Mouse (Mus musculus) MEL (cell line): ENCODE data around the gene Has3. TPM values are rescaled to one million over a fixed set of nuclear protein-coding genes. Genes with fewer than 3 reads are reported as not detected.

Experiments
- DNase-seq: peaks from one replicate; pipeline ENCODE4 v3.0.0; 2011; ENCODE audit warnings: low read depth, low spot score
- H3K27ac ChIP-seq: 2 replicates; pipeline ENCODE4 v1.5.1; 2012; ENCODE audit warnings: low read depth, mild to moderate bottlenecking, control low read depth, low read length, moderate library complexity; ENCODE audit not compliant: control insufficient read depth
- H3K27me3 ChIP-seq, 2 experiments: fragments of 150-350 bp in 1 of 2; sonication (generic) in 1 of 2; 2 replicates each; pipeline ENCODE4 v1.6.1; 2012; ENCODE audit warnings: low read length in 2 of 2, mild to moderate bottlenecking in 2 of 2, improper control_type of control experiment in 1 of 2, moderate library complexity in 1 of 2; ENCODE audit not compliant: insufficient read depth in 2 of 2, control insufficient read depth in 1 of 2
- H3K36me3 ChIP-seq, 2 experiments: 2 replicates each; pipeline ENCODE4 v1.6.1; 2012 to 2014; ENCODE audit warnings: low read length in 2 of 2, improper control_type of control experiment in 1 of 2, inconsistent platforms in 1 of 2, mild to moderate bottlenecking in 1 of 2; ENCODE audit not compliant: insufficient read depth in 2 of 2, control insufficient read depth in 1 of 2
- H3K4me1 ChIP-seq, 2 experiments: fragments of 150-350 bp in 1 of 2; sonication (generic) in 1 of 2; 2 replicates each; pipeline ENCODE4 v1.6.1; 2012; ENCODE audit warnings: low read length in 2 of 2, improper control_type of control experiment in 1 of 2, mild to moderate bottlenecking in 1 of 2; ENCODE audit not compliant: insufficient read depth in 2 of 2, control insufficient read depth in 1 of 2
- H3K4me3 ChIP-seq, 2 experiments: fragments of 150-350 bp in 1 of 2; sonication (generic) in 1 of 2; 2 replicates each; pipeline ENCODE4 v1.5.1; 2012; ENCODE audit warnings: low read depth in 2 of 2, low read length in 2 of 2, mild to moderate bottlenecking in 2 of 2, moderate library complexity in 2 of 2, control low read depth in 1 of 2, improper control_type of control experiment in 1 of 2; ENCODE audit not compliant: control insufficient read depth in 1 of 2, insufficient read depth in 1 of 2
- H3K79me2 ChIP-seq: 2 replicates; pipeline ENCODE4 v1.6.1; 2012; ENCODE audit warnings: mild to moderate bottlenecking, low read length, moderate library complexity; ENCODE audit not compliant: control insufficient read depth, poor library complexity, insufficient read depth
- H3K9ac ChIP-seq: 2 replicates; pipeline ENCODE4 v1.6.1; 2012; ENCODE audit warnings: low read depth, mild to moderate bottlenecking, control low read depth, low read length, moderate library complexity; ENCODE audit not compliant: control insufficient read depth, poor library complexity, severe bottlenecking
- H3K9me3 ChIP-seq: fragments of 150-350 bp; sonication (generic); replicated peaks from 2 replicates; pipeline ENCODE4 v1.6.1; 2012; ENCODE audit warnings: mild to moderate bottlenecking, low read length, improper control_type of control experiment, moderate library complexity; ENCODE audit not compliant: insufficient read depth
- CTCF ChIP-seq, 3 experiments: IDR thresholded peaks in 2 of 3; conservative IDR thresholded peaks in 1 of 3; 2 replicates each; pipeline ENCODE4 v1.5.1; 2011 to 2012; ENCODE audit warnings: low read length in 3 of 3, low read depth in 2 of 3, mild to moderate bottlenecking in 2 of 3, improper control_type of control experiment in 1 of 3, inconsistent platforms in 1 of 3, mixed read lengths in 1 of 3, moderate library complexity in 1 of 3; ENCODE audit not compliant: control insufficient read depth in 1 of 3, insufficient read depth in 1 of 3, poor library complexity in 1 of 3, severe bottlenecking in 1 of 3
- E2F4 ChIP-seq: IDR thresholded peaks from 2 replicates; pipeline ENCODE4 v1.6.1; 2011; ENCODE audit warnings: low read depth, low read length, improper control_type of control experiment, borderline replicate concordance
- ELF1 ChIP-seq: IDR thresholded peaks from 2 replicates; pipeline ENCODE4 v1.6.1; 2014; ENCODE audit warnings: low read depth, mild to moderate bottlenecking, inconsistent platforms, low read length, improper control_type of control experiment, moderate library complexity
- EP300 ChIP-seq, 2 experiments: IDR thresholded peaks; 2 replicates each; pipeline ENCODE4 v1.6.1; 2011; ENCODE audit warnings: improper control_type of control experiment in 2 of 2, low read length in 2 of 2, low read depth in 1 of 2, mild to moderate bottlenecking in 1 of 2
- GABPA ChIP-seq: IDR thresholded peaks from 2 replicates; pipeline ENCODE4 v1.6.1; 2012; ENCODE audit warnings: low read depth, mild to moderate bottlenecking, inconsistent platforms, low read length, improper control_type of control experiment, moderate library complexity
- HCFC1 ChIP-seq: IDR thresholded peaks from 2 replicates; pipeline ENCODE4 v1.6.1; 2012; ENCODE audit warnings: low read depth, mild to moderate bottlenecking, inconsistent platforms, low read length, improper control_type of control experiment, moderate library complexity
- MAFK ChIP-seq: IDR thresholded peaks from 2 replicates; pipeline ENCODE4 v1.6.1; 2011; ENCODE audit warnings: low read depth, mild to moderate bottlenecking, low read length, improper control_type of control experiment, borderline replicate concordance
- MAX ChIP-seq: IDR thresholded peaks from 2 replicates; pipeline ENCODE4 v1.6.1; 2011; ENCODE audit warnings: low read length, improper control_type of control experiment
- MAZ ChIP-seq: IDR thresholded peaks from 2 replicates; pipeline ENCODE4 v1.6.1; 2012; ENCODE audit warnings: low read depth, mild to moderate bottlenecking, inconsistent platforms, low read length, improper control_type of control experiment
- MYB ChIP-seq: IDR thresholded peaks from 2 replicates; pipeline ENCODE4 v1.6.1; 2011; ENCODE audit warnings: mild to moderate bottlenecking, low read depth, low read length, improper control_type of control experiment
- MYC ChIP-seq: IDR thresholded peaks from 2 replicates; pipeline ENCODE4 v1.6.1; 2011; ENCODE audit warnings: low read depth, mild to moderate bottlenecking, low read length, improper control_type of control experiment, moderate library complexity
- POLR2A ChIP-seq, 2 experiments: IDR thresholded peaks; 2 replicates each; pipeline ENCODE4 v1.6.1; 2011 to 2012; ENCODE audit warnings: low read length in 2 of 2, mild to moderate bottlenecking in 2 of 2, control low read depth in 1 of 2, improper control_type of control experiment in 1 of 2, low read depth in 1 of 2, moderate library complexity in 1 of 2; ENCODE audit not compliant: control insufficient read depth in 1 of 2, insufficient read depth in 1 of 2, poor library complexity in 1 of 2
- POLR2AphosphoS2 ChIP-seq: IDR thresholded peaks from 2 replicates; pipeline ENCODE4 v1.6.1; 2011; ENCODE audit warnings: low read length, improper control_type of control experiment
- POLR2AphosphoS5 ChIP-seq: IDR thresholded peaks from 2 replicates; pipeline ENCODE4 v1.6.1; 2012; ENCODE audit warnings: low read depth, borderline replicate concordance, mild to moderate bottlenecking, inconsistent platforms, low read length, moderate library complexity, mixed read lengths
- RAD21 ChIP-seq: IDR thresholded peaks from 2 replicates; pipeline ENCODE4 v1.6.1; 2011; ENCODE audit warnings: mild to moderate bottlenecking, low read depth, low read length, improper control_type of control experiment
- RCOR1 ChIP-seq: IDR thresholded peaks from 2 replicates; pipeline ENCODE4 v1.6.1; 2012; ENCODE audit warnings: low read depth, mild to moderate bottlenecking, inconsistent platforms, low read length, improper control_type of control experiment
- SIN3A ChIP-seq: IDR thresholded peaks from 2 replicates; pipeline ENCODE4 v1.6.1; 2012; ENCODE audit warnings: low read length, improper control_type of control experiment, inconsistent platforms
- SMC3 ChIP-seq: IDR thresholded peaks from 2 replicates; pipeline ENCODE4 v1.6.1; 2011; ENCODE audit warnings: low read depth, low read length, improper control_type of control experiment
- TAL1 ChIP-seq: IDR thresholded peaks from 2 replicates; pipeline ENCODE4 v1.6.1; 2012; ENCODE audit warnings: mild to moderate bottlenecking, inconsistent platforms, low read length, moderate library complexity, mixed read lengths
- TCF12 ChIP-seq: IDR thresholded peaks from 2 replicates; pipeline ENCODE4 v1.6.1; 2014; ENCODE audit warnings: low read depth, mild to moderate bottlenecking, inconsistent platforms, low read length, improper control_type of control experiment, moderate library complexity
- UBTF ChIP-seq: IDR thresholded peaks from 2 replicates; pipeline ENCODE4 v1.6.1; 2012; ENCODE audit warnings: low read depth, mild to moderate bottlenecking, inconsistent platforms, low read length, improper control_type of control experiment, moderate library complexity, borderline replicate concordance; ENCODE audit not compliant: insufficient read depth
- USF1 ChIP-seq: IDR thresholded peaks from 2 replicates; pipeline ENCODE4 v1.6.1; 2014; ENCODE audit warnings: low read depth, mild to moderate bottlenecking, inconsistent platforms, low read length, improper control_type of control experiment, moderate library complexity
- USF2 ChIP-seq, 2 experiments: IDR thresholded peaks; 2 replicates each; pipeline ENCODE4 v1.6.1; 2011 to 2012; ENCODE audit warnings: improper control_type of control experiment in 2 of 2, low read length in 2 of 2, borderline replicate concordance in 1 of 2, inconsistent platforms in 1 of 2, low read depth in 1 of 2, mild to moderate bottlenecking in 1 of 2; ENCODE audit not compliant: insufficient read depth in 1 of 2
- ZC3H11A ChIP-seq: IDR thresholded peaks from 2 replicates; pipeline ENCODE4 v1.6.1; 2012; ENCODE audit warnings: low read depth, mild to moderate bottlenecking, inconsistent platforms, low read length, improper control_type of control experiment
- ZKSCAN1 ChIP-seq: IDR thresholded peaks from 2 replicates; pipeline ENCODE4 v1.6.1; 2012; ENCODE audit warnings: low read depth, mild to moderate bottlenecking, inconsistent platforms, low read length, improper control_type of control experiment, moderate library complexity
- ZNF384 ChIP-seq: IDR thresholded peaks from 2 replicates; pipeline ENCODE4 v1.6.1; 2012; ENCODE audit warnings: low read depth, mild to moderate bottlenecking, inconsistent platforms, low read length, improper control_type of control experiment
- polyA plus RNA-seq, 2 experiments: library from polyadenylated mRNA; stranded (reverse) in 1 of 2; unstranded in 1 of 2; fragments of >175 nt in 1 of 2; fragments of >200 nt in 1 of 2; gene quantifications; 2 replicates each; pipeline versions ENCODE4 v1.2.1 to v1.2.4; 2012; ENCODE audit warnings: low replicate concordance in 2 of 2, low read depth in 1 of 2; ENCODE audit not compliant: insufficient read length in 2 of 2, insufficient read depth in 1 of 2, missing spikeins in 1 of 2
- total RNA-seq: library from RNA; depleted of rRNA; stranded (reverse); fragments of 300-350 nt; gene quantifications from 2 replicates; pipeline ENCODE4 v1.2.3, GENCODE M21; 2012

Gene Has3
- total and polyA plus RNA-seq, 3 experiments = 0.40 to 5.8 TPM; not detected in 1

DNA sequence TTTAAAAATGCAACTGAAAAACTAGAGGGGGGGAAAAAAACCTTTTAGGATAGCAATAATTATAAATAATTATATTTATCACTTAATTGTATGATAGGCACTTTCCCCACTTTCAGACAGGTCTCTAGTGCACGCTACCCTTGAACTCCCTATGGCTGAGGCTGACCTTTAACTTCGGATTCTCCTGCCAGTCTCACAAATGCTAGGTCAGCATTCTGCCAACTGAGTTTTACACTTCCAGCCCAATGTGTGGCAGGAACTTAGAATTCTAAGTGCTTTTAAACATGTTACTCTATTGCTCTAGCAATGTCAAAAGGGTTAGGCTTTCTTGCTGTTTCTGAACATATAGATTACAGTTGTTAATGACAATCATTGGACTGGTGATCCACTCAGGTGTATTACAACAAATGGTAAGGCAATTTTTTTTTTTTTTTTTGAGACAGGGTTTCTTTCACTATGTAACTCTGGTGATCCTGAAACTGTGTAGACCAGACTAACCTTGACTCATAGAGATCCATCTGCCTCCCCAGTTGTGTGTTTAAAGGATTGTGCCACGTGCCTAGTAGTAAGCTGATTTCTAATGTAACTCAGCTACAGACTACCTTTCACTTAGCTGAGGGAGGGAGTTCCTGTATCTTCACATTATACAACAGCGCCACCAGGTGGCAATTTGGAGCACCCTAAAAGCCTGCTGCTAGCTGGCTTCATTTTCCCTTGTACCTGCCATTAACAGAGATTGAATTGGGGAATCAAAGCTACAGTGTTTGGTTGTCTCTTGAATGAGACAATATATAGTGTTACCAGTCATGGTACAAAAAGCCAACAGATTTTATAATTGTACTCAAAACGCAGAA is 17.5 kb downstream of the Has3 start:
- DNase-seq = peak; percentile 89
- Histone ChIP-seq H3K4me3 (no peak overlapping the region), H3K27ac (no peak overlapping the region), H3K27me3 (no peaks in the 10 kb centered on the region), H3K9ac (no peak overlapping the region), H3K4me1 (peaks cover 0 to 4% of the 10 kb centered on the region in 2 experiments; a peak in 3 of 4 replicates), H3K9me3 (no peaks in the 10 kb centered on the region)
- peak; percentile 71 for TF ChIP-seq MAX
- peak; percentile 70 for TF ChIP-seq SIN3A
- no peak for TF ChIP-seq E2F4
- TF ChIP-seq HCFC1 = peak; percentile 55; the same call in 1 of the 2 replicates
- peak; percentile 73 for TF ChIP-seq SMC3
- no peak for TF ChIP-seq TCF12
- no peak for TF ChIP-seq MAFK
- no peak for TF ChIP-seq MYB
- no peak for TF ChIP-seq POLR2AphosphoS2
- peak; percentile 50; the same call in 1 of the 2 replicates for TF ChIP-seq USF1
- no peak for TF ChIP-seq TAL1
- peak; percentile 87 for TF ChIP-seq MYC
- TF ChIP-seq RCOR1 = peak; percentile 62; the same call in 1 of the 2 replicates
- TF ChIP-seq EP300 (IDR thresholded peaks at IDR 0.05; ENCODE audit: low read depth in 1 of 2, low read length in 2 of 2) = peak in 1 of 2 experiments; percentile 48; a peak in 1 of 4 replicates
- TF ChIP-seq ZC3H11A = peak; percentile 37; the same call in 1 of the 2 replicates
- no peak for TF ChIP-seq UBTF
- 0 out of 2 replicates have a peak, but pooled peaks have one; percentile 48 for TF ChIP-seq ELF1
- TF ChIP-seq CTCF (IDR thresholded peaks at IDR 0.05 in 2 of 3, conservative IDR thresholded peaks at IDR 0.05 in 1 of 3; ENCODE audit: control insufficient read depth in 1 of 3, insufficient read depth in 1 of 3, low read depth in 2 of 3, low read length in 3 of 3, poor library complexity in 1 of 3, severe bottlenecking in 1 of 3) = peak; percentile 72 to 93 (median 92)
- peak; percentile 67; the same call in 1 of the 2 replicates for TF ChIP-seq MAZ
- TF ChIP-seq USF2 (IDR thresholded peaks at IDR 0.05; ENCODE audit: borderline replicate concordance in 1 of 2, insufficient read depth in 1 of 2, low read depth in 1 of 2, low read length in 2 of 2) = no peak
- TF ChIP-seq RAD21 = peak; percentile 66
- TF ChIP-seq POLR2A (IDR thresholded peaks at IDR 0.05; ENCODE audit: control insufficient read depth in 1 of 2, insufficient read depth in 1 of 2, low read depth in 1 of 2, low read length in 2 of 2, poor library complexity in 1 of 2) = peak in 1 of 2 experiments; percentile 32; a peak in 1 of 4 replicates
- TF ChIP-seq ZNF384 = peak; percentile 36; the same call in 1 of the 2 replicates
- no peak for TF ChIP-seq POLR2AphosphoS5
- TF ChIP-seq ZKSCAN1 = no peak
- no peak for TF ChIP-seq GABPA
- TF ChIP-seq, all 39 proteins: peak for 15
- Histone ChIP-seq H3K79me2 (peaks cover 41% of the 10 kb centered on the region), H3K36me3 (peaks cover 9 to 17% of the 10 kb centered on the region in 2 experiments)
